Mouse (Mus musculus) ES-Bruce4 (cell line): Measurements from ENCODE around the gene Spaca7.

Experiments used
- CTCF ChIP-seq: IDR thresholded peaks from one replicate; pipeline ENCODE4 v1.8.1; 2011; ENCODE audit warnings: low read depth, low read length
- EP300 ChIP-seq: IDR thresholded peaks from 2 replicates; pipeline ENCODE4 v1.6.1; 2011; ENCODE audit warnings: low read depth, low read length; ENCODE audit not compliant: insufficient read depth
- POLR2A ChIP-seq: IDR thresholded peaks from one replicate; pipeline ENCODE4 v1.8.1; 2011; ENCODE audit warnings: low read length; ENCODE audit not compliant: insufficient read depth

DNA sequence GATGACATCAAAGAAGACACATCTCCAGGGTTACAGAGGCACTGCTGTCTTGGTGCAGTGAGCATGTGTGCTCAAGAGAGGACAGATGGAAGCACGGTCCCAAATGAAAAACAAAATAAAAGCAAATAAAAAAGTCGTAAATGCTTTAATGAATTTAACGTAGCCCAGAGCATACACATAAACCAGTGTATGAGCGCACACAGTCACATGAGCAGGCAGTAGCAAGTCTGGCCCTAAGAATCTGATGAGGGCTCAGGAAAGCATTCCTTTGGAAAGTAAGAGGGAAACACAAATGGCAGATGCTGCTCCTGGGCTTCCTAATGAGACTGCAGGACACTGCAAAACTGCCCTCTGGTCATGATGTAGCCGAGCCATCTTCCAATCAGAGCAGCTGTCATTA is 53.1 kb downstream of the Spaca7 start:
- no peak for TF ChIP-seq CTCF
- no peak for TF ChIP-seq POLR2A
- TF ChIP-seq EP300, result no peak
